Mouse (Mus musculus): ENCODE measurements around the gene Slc30a3. TPM values are rescaled to one million over a fixed set of nuclear protein-coding genes. Genes with fewer than 3 reads are reported as not detected.

Gene Slc30a3
- polyA plus RNA-seq, 1 experiment from 2014 or later, result 0.50 TPM

GRCm38 (mm10) chr5:31121111-31121510, 13.1 kb upstream of the Slc30a3 start:
- Histone ChIP-seq H3K4me1 (no peaks in the 10 kb centered on the region), H3K9me3 (no peaks in the 10 kb centered on the region), H3K27me3 (peaks cover 8% of the 10 kb centered on the region), H3K4me3 (no peak overlapping the region), H3K36me3 (no peaks in the 10 kb centered on the region), H3K9ac (no peak overlapping the region), H3K27ac (no peak overlapping the region), H3K4me2 (no peak overlapping the region)
- no peak for ATAC-seq (ENCODE audit: insufficient number of reproducible peaks, low FRiP score, low TSS enrichment, low read depth)
- 73% methylated on average over 8 of the region's 8 CpGs for WGBS

DNA sequence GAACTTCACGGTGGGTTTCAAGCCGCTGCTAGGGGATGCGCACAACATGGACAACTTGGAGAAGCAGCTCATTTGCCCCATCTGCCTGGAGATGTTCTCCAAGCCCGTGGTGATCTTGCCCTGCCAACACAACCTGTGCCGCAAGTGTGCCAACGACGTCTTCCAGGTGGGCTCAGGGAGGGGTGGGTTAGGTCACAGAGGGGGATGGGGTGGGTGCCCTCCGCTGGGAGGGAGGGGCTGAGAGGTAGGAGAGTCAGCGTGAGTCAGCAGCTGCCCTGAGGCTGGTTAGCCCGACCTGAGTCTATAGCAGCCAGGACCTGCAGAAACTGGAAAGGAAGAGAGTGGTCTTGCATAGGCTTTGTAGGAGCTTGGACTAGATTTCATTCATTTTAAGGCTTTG, 8.9 kb upstream of the Slc30a3 start:
- WGBS, result 16% methylated on average over 10 of the region's 10 CpGs
- peaks cover 8% of the 10 kb centered on the region for H3K27me3 ChIP-seq
- H3K9ac ChIP-seq, result no peak overlapping the region
- no peak overlapping the region for H3K4me3 ChIP-seq
- H3K4me2 ChIP-seq, result no peak overlapping the region
- no peak overlapping the region for H3K27ac ChIP-seq
- no peaks in the 10 kb centered on the region for H3K36me3 ChIP-seq
- H3K4me1 ChIP-seq, result no peaks in the 10 kb centered on the region
- H3K9me3 ChIP-seq, result no peaks in the 10 kb centered on the region
- no peak for ATAC-seq (ENCODE audit: insufficient number of reproducible peaks, low FRiP score, low TSS enrichment, low read depth)

DNA sequence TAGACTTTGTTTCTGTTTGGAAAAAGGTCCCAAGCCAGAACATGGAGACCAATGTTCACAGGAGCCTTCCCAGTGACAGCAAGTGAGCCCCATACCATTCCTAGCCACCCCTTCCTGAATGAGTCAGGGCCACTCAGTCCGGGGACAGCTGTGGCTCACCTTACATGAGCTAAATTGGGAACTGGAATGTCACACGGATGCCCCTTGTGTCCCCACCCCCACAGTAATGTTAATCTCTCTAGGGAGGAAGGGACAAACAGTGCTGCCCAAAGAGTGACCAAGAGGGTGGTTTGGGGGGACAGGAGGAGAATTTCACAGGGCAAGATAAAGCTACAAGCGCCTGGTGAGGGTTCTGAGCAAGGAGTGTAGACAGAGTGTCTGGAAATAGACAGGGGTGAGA, 8.3 kb upstream of the Slc30a3 start, which contains the start of gene Trim54:
Trim54 (plus strand) TSS at position 359 of the 400 bp plus-strand sequence.
- ATAC-seq (ENCODE audit: insufficient number of reproducible peaks, low FRiP score, low TSS enrichment, low read depth), result 0 out of 2 replicates have a peak, but pooled peaks have one; percentile 48

GRCm38 (mm10) chr5:31110781-31111180, 2.7 kb upstream of the Slc30a3 start:
- Histone ChIP-seq H3K4me1 (no peaks in the 10 kb centered on the region), H3K9me3 (no peaks in the 10 kb centered on the region), H3K27me3 (no peaks in the 10 kb centered on the region), H3K36me3 (no peaks in the 10 kb centered on the region), H3K27ac (no peak overlapping the region), H3K4me3 (no peak overlapping the region), H3K9ac (no peak overlapping the region), H3K4me2 (no peak overlapping the region)
- no peak for ATAC-seq (ENCODE audit: insufficient number of reproducible peaks, low FRiP score, low TSS enrichment, low read depth)
- WGBS, result 36% methylated on average over 7 of the region's 7 CpGs

More for the DNA sequence above, 8.3 kb upstream of the Slc30a3 start, which contains the start of gene Trim54:
- Histone ChIP-seq H3K4me3 (no peak within 1 kb of the TSS), H3K9ac (no peak within 1 kb of the TSS), H3K27me3 (peaks cover 8% of the 10 kb centered on the region), H3K4me2 (no peak within 1 kb of the TSS), H3K9me3 (no peaks in the 10 kb centered on the region), H3K4me1 (no peaks in the 10 kb centered on the region), H3K27ac (no peak within 1 kb of the TSS), H3K36me3 (no peaks in the 10 kb centered on the region)
- 33% methylated on average over 3 of the region's 3 CpGs for WGBS

DNA sequence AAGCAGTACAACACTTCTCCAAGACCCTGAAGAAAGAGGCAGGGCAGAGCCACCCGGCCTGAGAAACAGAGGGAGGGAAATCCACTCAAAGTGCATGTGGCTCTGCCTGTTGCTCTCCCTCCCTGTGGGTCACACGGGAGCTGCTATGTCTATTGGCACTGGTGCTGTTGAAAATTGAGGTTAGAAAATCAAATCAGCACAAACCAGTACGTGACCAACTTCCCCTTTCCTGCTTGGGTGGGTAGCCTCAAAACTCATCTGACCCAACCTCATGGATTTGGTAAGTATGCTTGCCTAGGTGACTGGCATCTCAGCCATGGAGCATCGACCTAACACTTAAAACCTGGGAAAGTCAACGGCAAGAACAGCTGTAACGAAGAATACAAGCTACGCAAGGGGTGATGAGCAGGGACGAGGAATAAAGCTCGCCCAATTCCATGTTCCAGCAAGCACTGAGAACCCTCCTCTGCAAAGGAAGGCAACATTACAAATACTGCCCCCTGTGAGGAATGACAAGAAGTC, 2.2 kb downstream of the Slc30a3 start, which contains the start of gene Dnajc5g:
Dnajc5g (plus strand) TSS at position 472 of the 522 bp plus-strand sequence.
- no peaks in the 10 kb centered on the region for H3K9me3 ChIP-seq
- H3K4me3 ChIP-seq, result no peak within 1 kb of the TSS
- no peak within 1 kb of the TSS for H3K4me2 ChIP-seq
- H3K27ac ChIP-seq, result no peak within 1 kb of the TSS
- H3K27me3 ChIP-seq, result peaks cover 9% of the 10 kb centered on the region; the same call in 1 of the 2 replicates
- H3K36me3 ChIP-seq, result no peaks in the 10 kb centered on the region
- H3K4me1 ChIP-seq, result no peaks in the 10 kb centered on the region
- no peak within 1 kb of the TSS for H3K9ac ChIP-seq
- 85% methylated on average over 9 of the region's 9 CpGs for WGBS
- ATAC-seq (ENCODE audit: insufficient number of reproducible peaks, low FRiP score, low TSS enrichment, low read depth), result no peak

GRCm38 (mm10) chr5:31095711-31096480, 12.1 kb downstream of the Slc30a3 start:
- no peak for ATAC-seq (ENCODE audit: insufficient number of reproducible peaks, low FRiP score, low TSS enrichment, low read depth)
- peaks cover 38% of the 10 kb centered on the region for H3K4me1 ChIP-seq
- 21% methylated on average over 11 of the region's 11 CpGs for WGBS
- H3K27ac ChIP-seq, result no peak overlapping the region
- no peak overlapping the region for H3K9ac ChIP-seq
- H3K4me2 ChIP-seq, result peak overlapping the region; percentile 84
- H3K27me3 ChIP-seq, result peaks cover 81% of the 10 kb centered on the region
- H3K36me3 ChIP-seq, result no peaks in the 10 kb centered on the region
- H3K9me3 ChIP-seq, result no peaks in the 10 kb centered on the region
- H3K4me3 ChIP-seq, result peak overlapping the region; percentile 28; the same call in 1 of the 2 replicates

- ATAC-seq (ENCODE audit: insufficient number of reproducible peaks, low FRiP score, low TSS enrichment, low read depth), result no peak
- Histone ChIP-seq H3K4me3 (peak overlapping the region; percentile 28), H3K27me3 (peaks cover 90% of the 10 kb centered on the region), H3K9me3 (no peaks in the 10 kb centered on the region), H3K36me3 (no peaks in the 10 kb centered on the region), H3K27ac (no peak overlapping the region), H3K9ac (no peak overlapping the region), H3K4me1 (peaks cover 38% of the 10 kb centered on the region), H3K4me2 (peak overlapping the region; percentile 84)
- under 1% methylated on average over 59 of the region's 59 CpGs for WGBS
Measured at GRCm38 (mm10) chr5:31094799-31095691, 13.0 kb downstream of the Slc30a3 start.

- 3% methylated on average over 29 of the region's 29 CpGs for WGBS
- Histone ChIP-seq H3K4me1 (peaks cover 38% of the 10 kb centered on the region), H3K27me3 (peaks cover 98% of the 10 kb centered on the region), H3K27ac (no peak overlapping the region), H3K4me2 (peak overlapping the region; percentile 84), H3K9ac (no peak overlapping the region), H3K36me3 (no peaks in the 10 kb centered on the region), H3K4me3 (peak overlapping the region; percentile 45), H3K9me3 (no peaks in the 10 kb centered on the region)
- no peak for ATAC-seq (ENCODE audit: insufficient number of reproducible peaks, low FRiP score, low TSS enrichment, low read depth)
Measured at GRCm38 (mm10) chr5:31094100-31094798, 13.8 kb downstream of the Slc30a3 start.

GRCm38 (mm10) chr5:31093151-31094041, 14.6 kb downstream of the Slc30a3 start:
- under 1% methylated on average over 48 of the region's 54 CpGs for WGBS
- H3K4me2 ChIP-seq, result peak overlapping the region; percentile 84
- peak overlapping the region; percentile 45 for H3K4me3 ChIP-seq
- H3K9me3 ChIP-seq, result no peaks in the 10 kb centered on the region
- H3K36me3 ChIP-seq, result no peaks in the 10 kb centered on the region
- H3K27me3 ChIP-seq, result peaks cover 99% of the 10 kb centered on the region
- H3K9ac ChIP-seq, result no peak overlapping the region
- peaks cover 38% of the 10 kb centered on the region for H3K4me1 ChIP-seq
- ATAC-seq (ENCODE audit: insufficient number of reproducible peaks, low FRiP score, low TSS enrichment, low read depth), result peak; percentile 49; the same call in 1 of the 2 replicates
- no peak overlapping the region for H3K27ac ChIP-seq

GRCm38 (mm10) chr5:31092231-31092975, 15.6 kb downstream of the Slc30a3 start:
- 2% methylated on average over 47 of the region's 53 CpGs for WGBS
- no peak for ATAC-seq (ENCODE audit: insufficient number of reproducible peaks, low FRiP score, low TSS enrichment, low read depth)
- H3K27ac ChIP-seq, result no peak overlapping the region

More at GRCm38 (mm10) chr5:31092231-31092975, 15.6 kb downstream of the Slc30a3 start:
- Histone ChIP-seq H3K4me1 (peaks cover 38% of the 10 kb centered on the region), H3K36me3 (no peaks in the 10 kb centered on the region), H3K4me3 (peak overlapping the region; percentile 45), H3K4me2 (peak overlapping the region; percentile 84), H3K9ac (no peak overlapping the region), H3K27me3 (peaks cover 97% of the 10 kb centered on the region), H3K9me3 (no peaks in the 10 kb centered on the region)

Measured in limb, embryonic 15.5 days (tissue).